Mouse (Mus musculus) stomach, postnatal 0 days (tissue): ENCODE measurements around the gene Pak1. TPM values are rescaled to one million over a fixed set of nuclear protein-coding genes. Genes with fewer than 3 reads are reported as not detected.

Experiments
- ATAC-seq: fragments of 200-750 bp; cut with Nextera tagmentation; 2 replicates; pipeline ENCODE4 v1.8.0; 2017; ENCODE audit not compliant: low FRiP score, low TSS enrichment
- DNase-seq: peaks from one replicate; pipeline ENCODE4 v3.0.0-alpha.2; 2016; ENCODE audit warnings: low spot score
- H3K27ac ChIP-seq: fragments of 300-500 bp; sonication (generic); replicated peaks from 2 replicates; pipeline ENCODE4 v1.5.1; 2014; ENCODE audit warnings: mild to moderate bottlenecking, control low read depth
- H3K27me3 ChIP-seq: fragments of 300-500 bp; sonication (generic); 2 replicates; pipeline ENCODE4 v1.6.1; 2014; ENCODE audit warnings: low read length; ENCODE audit not compliant: control insufficient read depth, insufficient read depth
- H3K36me3 ChIP-seq: fragments of 300-500 bp; sonication (generic); 2 replicates; pipeline ENCODE4 v1.6.1; 2014; ENCODE audit warnings: low read length, mixed read lengths; ENCODE audit not compliant: control insufficient read depth, insufficient read depth
- H3K4me1 ChIP-seq: fragments of 300-500 bp; sonication (generic); replicated peaks from 2 replicates; pipeline ENCODE4 v1.6.1; 2014; ENCODE audit warnings: antibody characterized with exemption; ENCODE audit not compliant: control insufficient read depth, insufficient read depth
- H3K4me2 ChIP-seq: fragments of 300-500 bp; sonication (generic); replicated peaks from 2 replicates; pipeline ENCODE4 v1.6.1; 2014; ENCODE audit warnings: low read depth, mild to moderate bottlenecking, control low read depth, moderate library complexity
- H3K4me3 ChIP-seq: fragments of 300-500 bp; sonication (generic); 2 replicates; pipeline ENCODE4 v1.5.1; 2014; ENCODE audit warnings: low read depth, low read length, control low read depth
- H3K9ac ChIP-seq: fragments of 300-500 bp; sonication (generic); 2 replicates; pipeline ENCODE4 v1.6.1; 2014; ENCODE audit warnings: mild to moderate bottlenecking, low read length, control low read depth, mixed read lengths
- H3K9me3 ChIP-seq: fragments of 300-500 bp; sonication (generic); 2 replicates; pipeline ENCODE4 v1.6.1; 2016; ENCODE audit warnings: low read length; ENCODE audit not compliant: control insufficient read depth
- CTCF ChIP-seq: IDR thresholded peaks from 2 replicates; pipeline ENCODE4 v1.5.1; 2016; ENCODE audit warnings: antibody characterized with exemption, low read depth, mild to moderate bottlenecking, moderate library complexity
- EP300 ChIP-seq: optimal IDR thresholded peaks from 2 replicates; pipeline ENCODE3; 2016; ENCODE audit warnings: antibody characterized with exemption
- WGBS: fragments of 180-500 bp; shearing (Covaris S2); extraction: QIAGEN DNeasy Blood & Tissue Kit; methylation state at CpG from one replicate; pipeline ENCODE4 v1.1.7; 2014; 5-methylcytosine and 5-hydroxymethylcytosine counted together
- polyA plus RNA-seq: library from polyadenylated mRNA; unstranded; fragments of >200 nt; fragmentation: Nextera tagmentation; extraction: Ambion mirVana; gene quantifications from 2 replicates; pipeline ENCODE4 v1.2.1, GENCODE M21; 2015

Pak1 gene
- polyA plus RNA-seq, 1 experiment from 2014 or later = 18.1 TPM

DNA sequence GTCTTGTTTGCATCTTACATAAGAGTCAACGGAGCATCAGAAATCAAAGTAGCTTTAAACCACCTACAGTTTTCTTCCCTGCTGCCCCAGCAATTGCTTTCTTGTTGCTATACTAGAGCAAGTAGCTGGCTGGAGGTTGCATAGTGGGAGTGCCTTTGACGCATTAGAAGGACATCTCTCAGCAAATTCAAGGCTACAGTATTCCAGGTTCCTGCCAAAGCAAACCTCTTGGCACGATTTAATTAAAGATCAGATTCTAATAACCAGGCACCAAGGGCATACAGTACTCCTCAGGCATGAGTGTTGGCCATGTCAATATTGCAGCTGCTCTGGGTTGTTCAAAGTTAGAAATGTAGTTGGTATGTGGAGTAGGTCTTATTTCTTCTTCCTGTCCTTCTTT is 62.0 kb downstream of the Pak1 start:
- ATAC-seq (no peak), DNase-seq (no peak)
- no peaks in the 10 kb centered on the region for H3K4me1 ChIP-seq
- H3K9ac ChIP-seq = no peak overlapping the region
- H3K4me3 ChIP-seq = no peak overlapping the region
- H3K9me3 ChIP-seq = no peaks in the 10 kb centered on the region
- no peak overlapping the region for H3K27ac ChIP-seq
- TF ChIP-seq EP300 (no peak), CTCF (no peak)
- no peaks in the 10 kb centered on the region for H3K27me3 ChIP-seq
- 83% methylated on average over 3 of the region's 3 CpGs for WGBS
- H3K4me2 ChIP-seq = no peak overlapping the region
- no peaks in the 10 kb centered on the region for H3K36me3 ChIP-seq

DNA sequence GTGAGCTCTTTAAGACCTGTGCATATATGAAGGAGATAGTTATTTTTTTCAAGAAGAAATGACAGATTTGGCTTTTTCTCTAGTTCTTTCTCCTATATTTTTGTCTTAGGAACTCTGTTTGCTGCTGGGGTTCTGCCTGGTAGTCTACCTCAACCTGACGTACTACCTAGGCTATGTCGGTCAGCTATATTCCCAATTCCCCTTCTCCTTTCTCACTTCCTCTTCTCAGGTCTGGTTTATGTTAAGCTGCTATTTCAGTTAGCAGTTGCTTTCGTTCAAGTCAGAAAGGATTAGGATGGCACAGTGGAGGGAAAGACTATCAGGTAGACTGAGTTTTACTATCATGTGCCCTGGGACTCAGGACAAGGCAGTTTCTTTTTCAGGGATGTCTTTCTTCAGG is 75.2 kb downstream of the Pak1 start:
- Histone ChIP-seq H3K4me2 (no peak overlapping the region), H3K36me3 (no peaks in the 10 kb centered on the region), H3K4me1 (no peaks in the 10 kb centered on the region), H3K9me3 (no peaks in the 10 kb centered on the region), H3K4me3 (no peak overlapping the region), H3K27ac (no peak overlapping the region), H3K27me3 (no peaks in the 10 kb centered on the region), H3K9ac (no peak overlapping the region)
- DNase-seq = no peak
- WGBS = 64% methylated on average over 3 of the region's 3 CpGs
- no peak for ATAC-seq
- TF ChIP-seq CTCF (no peak), EP300 (no peak)

DNA sequence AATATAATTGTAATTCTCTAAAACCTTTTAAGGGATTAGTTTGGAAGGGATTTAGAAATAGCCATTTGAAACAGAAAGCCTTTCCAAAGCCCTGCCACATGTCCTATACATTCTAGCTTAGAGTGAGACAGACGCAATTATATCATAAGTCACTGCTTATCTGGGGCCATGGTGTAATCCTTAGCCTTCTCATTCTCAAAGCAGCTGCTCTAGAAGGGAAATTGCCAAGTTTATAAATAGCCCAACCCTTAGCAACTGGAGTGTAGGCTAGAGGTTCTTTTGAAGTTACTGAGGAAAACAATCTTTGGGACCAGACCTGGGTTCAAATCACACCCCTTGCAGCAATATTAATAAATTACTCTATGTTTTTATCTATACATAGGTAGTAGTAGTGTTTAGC is 76.2 kb downstream of the Pak1 start:
- Histone ChIP-seq H3K36me3 (no peaks in the 10 kb centered on the region), H3K4me2 (no peak overlapping the region), H3K27me3 (no peaks in the 10 kb centered on the region), H3K9ac (no peak overlapping the region), H3K4me1 (no peaks in the 10 kb centered on the region), H3K9me3 (no peaks in the 10 kb centered on the region), H3K27ac (no peak overlapping the region), H3K4me3 (no peak overlapping the region)
- 20% methylated on average over 1 of the region's 1 CpGs for WGBS
- TF ChIP-seq CTCF (no peak), EP300 (no peak)
- ATAC-seq (no peak), DNase-seq (no peak)

DNA sequence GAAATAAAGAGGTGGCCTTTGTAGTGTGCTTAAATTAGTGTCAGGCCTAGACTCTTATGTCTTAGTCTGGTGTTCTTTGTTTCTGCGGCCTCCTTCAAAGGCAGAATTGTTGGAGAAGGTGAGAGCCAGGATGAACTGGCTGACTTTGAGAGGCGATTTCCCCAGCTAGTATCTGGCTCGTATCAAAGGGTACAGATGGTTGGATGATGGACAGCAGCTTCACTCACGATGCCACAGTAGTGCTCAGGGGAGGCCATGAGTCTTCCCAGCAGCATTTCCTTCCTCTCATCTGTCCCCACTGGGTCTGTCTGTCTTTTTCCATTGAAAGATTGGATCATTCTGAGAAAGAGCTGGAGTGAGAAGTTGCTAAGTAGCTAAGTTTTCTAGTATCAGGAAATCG is 79.5 kb downstream of the Pak1 start:
- no peaks in the 10 kb centered on the region for H3K9me3 ChIP-seq
- 85% methylated on average over 5 of the region's 5 CpGs for WGBS
- ATAC-seq = no peak
- no peak overlapping the region for H3K9ac ChIP-seq
- H3K4me2 ChIP-seq = no peak overlapping the region
- no peak overlapping the region for H3K4me3 ChIP-seq
- H3K36me3 ChIP-seq = no peaks in the 10 kb centered on the region
- no peak overlapping the region for H3K27ac ChIP-seq
- TF ChIP-seq EP300 = no peak
- no peak for TF ChIP-seq CTCF
- no peak for DNase-seq
- no peaks in the 10 kb centered on the region for H3K27me3 ChIP-seq
- no peaks in the 10 kb centered on the region for H3K4me1 ChIP-seq

DNA sequence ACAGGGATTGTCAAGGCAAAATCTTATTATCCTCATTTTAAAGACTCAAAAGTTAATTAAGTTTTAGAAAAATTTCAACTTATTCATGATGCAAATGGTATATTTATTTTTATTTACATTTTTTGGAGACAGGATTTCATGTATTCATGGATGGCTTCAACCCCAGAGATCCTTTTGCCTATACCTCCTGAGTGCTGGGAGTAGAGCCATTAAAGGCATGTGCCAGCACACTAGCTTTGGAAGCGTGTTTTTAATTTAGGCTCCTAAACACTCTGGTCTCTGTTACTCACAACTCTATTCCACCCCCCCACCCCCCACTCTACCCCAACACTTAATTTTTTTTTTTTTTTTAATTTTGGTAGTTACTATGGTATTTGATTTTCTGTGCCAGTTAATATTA is 80.4 kb downstream of the Pak1 start:
- ATAC-seq = no peak
- 92% methylated on average over 1 of the region's 1 CpGs for WGBS

DNA sequence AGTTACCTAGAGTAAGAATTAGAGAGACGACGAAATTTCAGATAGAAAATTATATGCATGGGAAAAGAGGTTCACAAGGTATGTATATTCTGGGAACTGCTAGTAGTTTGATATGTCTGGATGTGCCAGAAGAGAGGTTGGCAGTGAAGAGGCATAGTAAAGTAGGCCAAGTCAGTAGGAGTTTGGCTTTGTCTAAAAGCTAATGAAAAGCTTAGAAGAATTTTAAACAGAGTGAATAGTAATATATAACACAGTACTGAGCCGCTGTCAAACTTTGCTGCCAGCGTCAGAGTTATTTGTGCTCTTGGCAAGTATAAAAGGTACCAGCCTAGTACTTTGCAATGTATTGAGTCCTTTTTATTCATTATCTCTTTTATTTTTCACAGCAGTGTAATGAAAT is 84.1 kb downstream of the Pak1 start:
- ATAC-seq (no peak), DNase-seq (no peak)
- TF ChIP-seq EP300 (no peak), CTCF (no peak)
- WGBS = 74% methylated on average over 4 of the region's 4 CpGs
- no peak overlapping the region for H3K4me2 ChIP-seq
- H3K4me1 ChIP-seq = no peaks in the 10 kb centered on the region
- H3K27me3 ChIP-seq = no peaks in the 10 kb centered on the region
- no peak overlapping the region for H3K9ac ChIP-seq
- H3K4me3 ChIP-seq = no peak overlapping the region
- no peak overlapping the region for H3K27ac ChIP-seq
- H3K9me3 ChIP-seq = no peaks in the 10 kb centered on the region
- H3K36me3 ChIP-seq = no peaks in the 10 kb centered on the region

More for the DNA sequence above, 80.4 kb downstream of the Pak1 start:
- Histone ChIP-seq H3K4me3 (no peak overlapping the region), H3K9ac (no peak overlapping the region), H3K9me3 (no peaks in the 10 kb centered on the region), H3K4me2 (no peak overlapping the region), H3K27me3 (no peaks in the 10 kb centered on the region), H3K27ac (no peak overlapping the region), H3K36me3 (no peaks in the 10 kb centered on the region), H3K4me1 (no peaks in the 10 kb centered on the region)
- DNase-seq = no peak
- TF ChIP-seq CTCF (no peak), EP300 (no peak)
